Mouse (Mus musculus): ENCODE data around the gene Arfgef2.

Arfgef2 gene

DNA sequence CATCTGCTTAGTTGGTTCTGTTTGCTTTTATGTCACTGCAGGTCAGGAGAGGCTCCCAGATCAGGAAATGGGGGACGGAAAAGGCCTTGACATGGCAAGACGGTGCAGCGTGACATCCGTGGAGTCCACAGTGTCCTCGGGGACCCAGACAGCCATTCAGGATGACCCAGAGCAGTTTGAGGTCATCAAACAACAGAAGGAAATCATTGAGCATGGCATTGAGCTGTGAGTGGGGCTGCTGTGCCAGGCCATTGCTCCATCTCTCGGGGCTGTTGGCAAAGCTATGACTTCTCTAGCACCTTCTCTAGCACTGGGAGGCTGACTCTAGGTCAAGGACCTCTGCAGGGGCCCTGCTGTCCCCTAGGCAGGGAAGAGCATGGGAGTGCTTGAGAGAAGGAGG lies 51.0 kb downstream of the Arfgef2 start:
- DNase-seq (ENCODE audit: low read depth, low spot score), result no peak

DNA sequence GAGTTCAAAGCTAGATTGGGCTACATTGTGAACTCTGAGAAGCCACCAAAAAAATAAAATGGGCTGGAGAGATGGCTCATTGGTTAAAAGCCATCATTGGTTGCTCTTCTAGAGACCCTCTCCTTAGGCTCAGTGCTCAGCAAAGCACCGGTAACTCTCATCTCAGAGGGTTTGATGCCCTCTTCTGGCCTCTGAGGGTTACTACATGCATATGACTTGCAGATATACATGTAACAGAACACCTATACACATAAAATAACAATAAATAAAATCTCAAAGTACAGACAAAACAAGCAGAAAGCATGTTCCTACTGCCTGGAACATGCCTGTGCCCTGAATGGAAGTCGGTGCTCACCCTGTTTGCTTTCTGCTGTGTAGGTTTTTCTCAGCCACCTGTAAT lies 51.7 kb downstream of the Arfgef2 start:
- peak; percentile 78 for DNase-seq (ENCODE audit: low read depth, low spot score)

DNA sequence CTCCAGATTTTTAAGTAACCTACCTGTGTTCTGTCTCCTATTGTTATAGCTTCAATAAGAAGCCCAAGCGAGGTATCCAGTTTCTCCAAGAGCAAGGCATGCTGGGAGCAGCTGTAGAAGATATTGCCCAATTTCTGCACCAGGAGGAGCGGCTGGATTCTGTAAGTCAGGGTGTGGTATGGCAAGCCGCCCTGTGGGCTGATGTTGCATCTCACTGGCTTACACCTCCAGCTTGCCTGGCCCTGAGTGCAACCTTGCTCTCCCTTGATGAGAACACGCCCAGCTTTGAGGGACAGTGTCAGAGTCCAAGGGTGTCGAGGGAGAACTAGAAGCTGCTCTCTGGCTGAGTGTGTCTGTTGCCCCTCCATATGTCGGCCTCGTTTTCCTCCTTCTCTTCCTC lies 53.8 kb downstream of the Arfgef2 start:
- no peak for DNase-seq (ENCODE audit: low read depth, low spot score)

DNA sequence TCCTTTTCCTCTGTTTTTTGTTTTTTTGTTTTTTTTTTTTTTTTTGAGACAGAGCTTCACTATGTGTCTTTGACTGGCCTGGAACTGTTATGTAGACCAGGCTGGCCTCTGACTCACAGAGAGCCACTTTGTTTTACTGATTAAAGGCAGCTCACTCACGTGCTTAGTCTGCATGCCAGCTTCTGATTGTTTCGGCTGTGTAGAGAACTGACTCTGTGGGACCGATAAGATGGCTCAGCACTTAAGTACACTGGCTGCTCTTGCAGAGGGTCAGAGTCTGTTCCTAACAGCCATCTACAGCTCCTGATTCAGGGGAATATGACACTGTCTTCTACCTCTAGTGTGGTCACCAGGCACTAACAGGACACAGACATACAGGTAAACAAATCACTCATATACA lies 57.1 kb downstream of the Arfgef2 start:
- DNase-seq (ENCODE audit: low read depth, low spot score), result no peak

DNA sequence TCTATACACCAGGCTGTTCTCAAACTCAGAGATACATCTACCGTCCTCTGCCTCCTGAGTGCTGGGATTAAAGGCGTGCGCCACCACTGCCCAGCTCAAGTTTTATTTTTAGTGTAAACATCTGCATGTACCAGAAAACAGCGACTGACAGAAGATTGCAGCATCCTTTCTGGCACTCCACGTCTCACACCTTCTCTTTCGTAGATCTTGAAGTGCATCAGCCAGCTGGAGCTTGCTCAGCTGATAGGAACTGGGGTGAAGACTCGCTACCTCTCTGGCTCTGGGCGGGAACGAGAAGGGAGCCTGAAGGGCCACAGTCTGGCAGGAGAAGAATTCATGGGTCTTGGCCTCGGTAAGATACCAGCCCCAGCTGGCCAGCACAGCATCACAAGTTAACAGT lies 60.1 kb downstream of the Arfgef2 start:
- DNase-seq (ENCODE audit: low read depth, low spot score), result no peak

DNA sequence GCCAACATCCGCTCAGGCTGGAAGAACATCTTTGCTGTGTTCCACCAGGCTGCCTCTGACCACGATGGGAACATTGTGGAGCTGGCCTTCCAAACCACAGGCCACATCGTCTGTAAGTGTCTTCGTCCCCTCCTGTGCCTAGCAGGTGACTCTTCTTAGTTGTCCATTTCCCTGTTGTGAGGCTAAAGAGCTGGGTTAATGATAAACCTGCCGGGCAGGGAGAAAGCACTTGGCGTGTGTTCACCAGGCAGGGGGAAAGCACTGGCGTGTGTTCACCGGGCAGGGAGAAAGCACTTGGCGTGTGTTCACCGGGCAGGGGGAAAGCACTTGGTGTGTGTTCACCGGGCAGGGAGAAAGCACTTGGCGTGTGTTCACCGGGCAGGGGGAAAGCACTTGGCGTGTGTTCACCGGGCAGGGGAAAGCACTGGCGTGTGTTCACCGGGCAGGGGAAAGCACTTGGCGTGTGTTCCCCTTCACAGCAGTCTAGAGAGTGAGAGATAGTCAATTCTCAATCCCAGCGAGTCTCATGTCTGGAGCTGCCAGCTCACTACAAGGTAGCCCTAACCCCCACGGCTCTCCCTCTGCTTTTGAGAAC lies 65.0 kb downstream of the Arfgef2 start:
- no peak for DNase-seq (ENCODE audit: low read depth, low spot score)

DNA sequence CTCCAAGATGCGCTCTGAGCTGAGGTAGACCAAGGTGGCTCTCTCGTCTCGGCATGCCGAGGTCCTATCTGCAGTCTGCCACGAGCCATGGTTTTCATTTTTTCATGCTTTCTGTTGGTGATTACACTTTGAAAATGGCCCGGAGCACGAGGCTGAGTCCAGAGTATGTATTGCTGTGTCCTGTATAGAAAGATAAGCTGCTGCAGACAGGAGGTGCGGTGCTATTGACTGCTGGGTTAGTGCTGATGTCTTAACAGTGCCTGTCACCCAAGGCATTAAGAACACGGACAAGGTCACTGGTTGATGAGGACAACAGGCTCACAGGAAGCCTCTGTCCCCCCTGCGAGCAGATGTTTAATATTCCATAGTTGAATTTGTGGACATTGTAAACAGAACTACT lies 65.5 kb downstream of the Arfgef2 start:
- no peak for DNase-seq (ENCODE audit: low read depth, low spot score)

DNA sequence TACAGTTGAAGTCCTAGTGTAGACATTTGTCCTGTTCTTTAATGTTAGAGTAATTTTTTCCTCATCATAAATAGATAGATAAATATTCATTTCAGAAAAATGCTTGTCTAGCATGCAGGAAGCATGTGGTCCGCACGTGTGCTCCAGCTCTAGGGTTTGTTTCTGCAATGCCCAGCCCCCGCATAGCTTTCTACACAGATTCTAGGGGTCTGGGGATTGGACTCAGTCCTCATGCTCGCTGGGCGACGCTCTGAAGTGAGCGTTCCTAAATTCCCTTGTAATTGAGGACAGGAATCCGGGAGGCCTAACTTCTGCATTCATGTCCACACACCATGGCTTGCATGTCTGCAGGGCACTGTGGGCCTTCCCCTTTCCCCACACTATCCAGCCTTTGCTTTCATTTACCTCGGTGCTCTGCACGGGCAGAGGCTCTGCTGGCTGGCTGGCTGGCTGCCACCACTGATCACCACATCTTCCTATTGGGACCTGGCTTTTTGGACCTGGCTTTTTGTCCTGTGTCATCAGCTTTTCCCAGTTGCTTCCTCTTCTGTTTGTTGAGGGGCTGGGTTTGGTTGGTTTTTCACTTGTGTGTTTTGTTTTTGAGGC lies 69.4 kb downstream of the Arfgef2 start:
- no peak for DNase-seq (ENCODE audit: low read depth, low spot score)

DNA sequence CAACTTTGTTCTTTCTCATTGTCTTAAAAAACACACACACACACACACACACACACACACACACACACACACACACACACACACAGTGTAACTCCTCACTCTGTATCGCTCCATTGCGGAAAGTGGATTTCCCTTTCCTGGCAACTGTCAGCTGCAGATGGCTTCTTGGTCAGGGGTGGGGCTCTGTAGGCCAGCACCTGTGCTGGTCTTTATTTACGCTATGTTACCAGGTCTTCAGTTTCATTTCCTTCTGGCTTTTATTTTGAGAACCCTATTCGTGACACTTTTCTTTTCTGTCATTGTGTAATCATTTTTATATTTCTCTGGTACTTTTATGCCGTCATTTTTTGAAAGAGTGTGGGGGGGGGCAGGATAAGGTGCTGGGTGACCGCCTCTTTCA lies 70.2 kb downstream of the Arfgef2 start:
- DNase-seq (ENCODE audit: low read depth, low spot score), result no peak

DNA sequence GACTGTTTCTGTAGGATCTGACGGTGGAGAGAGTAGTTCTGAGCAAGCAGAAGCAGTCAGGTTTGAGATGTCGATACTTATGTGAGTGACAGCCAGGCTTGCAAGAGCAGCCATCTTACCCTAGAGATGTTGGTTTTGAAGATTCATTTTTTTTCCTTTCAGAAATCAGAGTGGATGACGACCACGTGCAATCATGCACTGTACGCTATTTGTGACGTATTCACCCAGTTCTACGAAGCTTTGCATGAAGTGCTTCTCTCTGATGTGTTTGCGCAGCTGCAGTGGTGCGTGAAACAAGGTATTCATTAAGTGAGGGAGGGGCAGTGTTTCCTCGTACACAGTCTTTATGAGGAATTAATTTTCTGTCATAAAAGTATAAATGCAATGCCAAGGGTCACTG lies 70.9 kb downstream of the Arfgef2 start:
- DNase-seq (ENCODE audit: low read depth, low spot score), result no peak

DNA sequence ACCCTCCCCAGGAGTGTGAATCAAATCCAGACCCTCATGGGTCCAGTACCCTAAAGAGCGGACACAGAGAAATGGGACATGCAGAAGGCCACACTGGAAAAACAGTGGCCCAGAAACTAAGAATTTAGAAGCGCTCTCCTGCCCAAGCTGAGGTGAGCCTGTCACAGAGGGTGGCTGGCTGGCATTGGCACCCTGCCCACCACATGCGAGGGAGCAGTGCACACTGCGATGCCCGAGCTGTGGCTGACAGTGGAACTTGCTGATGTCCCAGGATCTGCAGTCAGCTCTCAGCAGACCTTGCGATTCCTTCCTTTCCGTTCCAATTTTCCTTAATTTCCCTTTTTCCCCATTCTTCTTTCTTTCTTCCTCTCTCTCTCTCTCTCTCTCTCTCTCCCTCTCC lies 79.7 kb downstream of the Arfgef2 start:
- no peak for DNase-seq (ENCODE audit: low read depth, low spot score)

DNA sequence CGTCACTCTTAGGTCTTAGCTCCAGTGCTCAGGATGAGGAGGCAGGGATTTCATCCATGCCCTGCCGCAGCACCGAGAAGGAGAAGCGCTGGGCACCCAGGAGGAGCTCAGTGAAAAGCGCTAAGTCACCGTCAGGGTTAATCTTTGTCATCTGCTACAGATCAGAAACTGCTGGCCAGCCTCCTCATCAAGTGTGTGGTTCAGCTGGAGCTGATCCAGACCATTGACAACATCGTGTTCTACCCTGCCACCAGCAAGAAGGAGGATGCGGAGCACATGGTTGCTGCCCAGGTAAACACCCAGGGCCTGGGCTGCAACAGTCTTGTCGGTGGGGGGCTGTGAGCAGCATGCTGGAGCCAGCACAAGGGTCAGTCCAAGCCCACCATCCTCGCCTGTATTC lies 80.2 kb downstream of the Arfgef2 start:
- no peak for DNase-seq (ENCODE audit: low read depth, low spot score)

DNA sequence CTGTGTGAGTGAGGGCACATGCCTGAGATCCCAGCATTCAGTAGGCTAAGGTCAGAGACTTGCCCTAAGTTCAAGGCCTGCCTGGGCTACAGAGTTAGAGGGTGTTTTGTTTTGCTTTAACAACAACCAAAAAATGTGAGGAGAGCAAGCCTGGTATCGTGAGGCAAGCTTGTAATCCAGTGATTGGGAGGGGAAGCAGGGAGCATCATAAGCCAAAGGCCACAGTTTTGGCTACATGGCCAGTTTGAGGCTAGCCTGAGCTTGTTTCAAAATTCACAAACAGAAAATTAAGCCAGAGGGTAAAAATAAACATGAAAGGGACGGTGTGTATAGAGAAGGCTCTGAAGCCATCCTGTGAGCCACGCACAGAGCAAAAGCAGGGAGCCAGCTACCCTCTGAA lies 80.8 kb downstream of the Arfgef2 start:
- DNase-seq (ENCODE audit: low read depth, low spot score), result no peak

DNA sequence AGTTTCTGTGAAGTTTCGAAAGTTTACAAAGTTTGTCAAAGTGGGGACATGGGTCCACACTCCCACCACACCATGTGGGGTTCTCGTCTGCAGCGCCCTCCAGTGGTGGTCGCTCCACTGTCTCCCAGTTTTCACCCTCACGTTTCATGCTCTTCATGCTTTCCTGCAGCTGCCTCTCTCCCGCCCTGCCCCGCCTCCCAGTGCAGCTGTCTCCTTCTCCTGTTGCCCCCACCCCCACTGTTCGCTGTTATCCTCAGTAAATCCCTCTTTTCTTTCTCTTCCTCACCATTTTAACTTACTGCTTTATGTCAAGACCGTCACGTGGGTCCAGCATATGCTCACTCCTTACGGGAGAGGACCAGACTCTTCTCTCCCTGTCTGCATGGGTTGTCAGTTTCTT lies 82.4 kb downstream of the Arfgef2 start:
- peak; percentile 62 for DNase-seq (ENCODE audit: low read depth, low spot score)

DNA sequence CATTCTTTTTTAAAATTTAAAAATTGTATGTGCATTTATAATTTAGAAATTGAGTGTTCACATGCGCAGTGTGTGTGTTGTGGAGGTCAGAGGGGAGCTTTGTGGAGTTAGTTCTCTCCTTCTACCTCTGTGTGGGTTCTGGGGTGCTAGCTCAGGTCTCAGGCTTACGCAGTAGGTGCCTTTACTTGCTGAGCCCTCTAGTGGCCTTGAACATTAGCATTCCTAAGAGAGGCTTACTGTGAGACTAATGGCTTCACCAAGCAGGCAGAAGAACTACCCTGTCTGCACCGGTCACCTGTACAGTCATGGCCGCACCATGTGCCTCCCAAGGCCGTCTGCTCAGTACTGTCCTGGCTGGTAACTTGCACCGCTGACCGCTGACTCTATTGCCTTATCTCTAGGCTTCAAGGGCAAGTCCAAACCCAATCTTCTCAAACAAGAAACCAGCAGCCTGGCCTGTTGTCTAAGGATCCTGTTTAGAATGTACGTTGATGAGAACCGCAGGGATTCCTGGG lies 86.0 kb downstream of the Arfgef2 start:
- DNase-seq (ENCODE audit: low read depth, low spot score), result peak; percentile 83

DNA sequence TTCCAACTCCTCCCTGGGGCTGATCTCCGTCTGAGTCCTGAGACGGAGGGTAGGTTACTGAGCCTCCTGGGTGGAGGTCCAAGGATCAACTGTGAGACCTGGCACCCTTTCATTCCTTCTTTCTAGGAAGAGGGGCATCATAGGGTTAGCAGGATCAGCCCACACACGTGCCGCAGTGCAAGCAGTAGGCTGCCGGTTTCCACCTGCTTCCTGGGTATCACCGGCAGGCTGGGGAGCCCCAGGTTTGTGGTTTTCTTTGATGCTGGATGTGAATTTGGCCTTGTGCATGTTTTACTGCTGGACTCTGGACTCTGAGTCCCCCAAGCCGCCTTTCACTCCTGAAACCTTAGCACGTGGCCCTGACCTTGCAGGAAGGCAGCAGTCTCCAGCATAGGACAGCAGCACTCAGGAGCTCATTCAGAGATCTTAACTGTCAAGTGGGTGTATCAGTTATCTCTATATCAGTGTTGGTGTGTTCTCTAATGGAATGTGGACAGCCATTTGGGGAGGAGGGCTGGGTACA lies 86.8 kb downstream of the Arfgef2 start:
- DNase-seq (ENCODE audit: low read depth, low spot score), result no peak

DNA sequence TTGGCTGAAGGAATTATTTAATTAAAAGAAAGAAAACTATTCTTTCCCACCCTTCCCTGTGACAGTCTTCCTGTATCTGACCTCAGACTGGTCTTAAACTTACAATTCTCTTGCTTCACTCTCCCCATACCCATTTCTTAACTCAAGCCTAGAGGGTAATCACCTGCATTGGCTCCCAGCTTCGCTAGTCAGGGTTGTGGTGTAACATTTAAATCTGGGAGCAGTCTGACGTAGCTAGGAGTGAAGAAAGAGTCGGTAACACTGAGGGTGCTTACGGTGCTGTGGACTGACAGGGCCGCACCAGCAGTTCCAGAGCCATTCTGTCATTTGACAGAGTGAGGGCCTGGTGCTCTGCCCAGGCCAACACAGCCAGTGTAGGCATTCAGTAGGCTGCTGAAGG lies 87.6 kb downstream of the Arfgef2 start:
- no peak for DNase-seq (ENCODE audit: low read depth, low spot score)

DNA sequence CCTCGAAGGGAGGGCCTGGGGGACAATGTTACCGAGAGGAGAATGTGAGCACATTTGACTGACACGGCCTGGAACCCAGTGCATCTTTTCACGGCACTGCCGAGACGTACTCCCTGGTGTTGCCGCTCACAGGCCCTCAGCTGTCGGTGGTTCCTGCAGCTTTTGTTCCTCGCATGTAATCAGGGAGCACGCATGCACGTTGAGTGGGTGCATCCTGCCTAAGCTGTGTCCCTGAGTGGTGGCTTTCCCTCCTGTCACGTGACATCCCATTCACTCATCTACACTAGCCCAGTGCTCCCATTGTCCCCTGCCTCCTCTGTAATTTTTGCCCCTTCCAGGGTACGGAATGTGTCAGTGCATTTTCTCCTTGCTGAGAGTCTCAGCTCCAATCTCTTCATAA lies 91.0 kb downstream of the Arfgef2 start:
- DNase-seq (ENCODE audit: low read depth, low spot score), result no peak

DNA sequence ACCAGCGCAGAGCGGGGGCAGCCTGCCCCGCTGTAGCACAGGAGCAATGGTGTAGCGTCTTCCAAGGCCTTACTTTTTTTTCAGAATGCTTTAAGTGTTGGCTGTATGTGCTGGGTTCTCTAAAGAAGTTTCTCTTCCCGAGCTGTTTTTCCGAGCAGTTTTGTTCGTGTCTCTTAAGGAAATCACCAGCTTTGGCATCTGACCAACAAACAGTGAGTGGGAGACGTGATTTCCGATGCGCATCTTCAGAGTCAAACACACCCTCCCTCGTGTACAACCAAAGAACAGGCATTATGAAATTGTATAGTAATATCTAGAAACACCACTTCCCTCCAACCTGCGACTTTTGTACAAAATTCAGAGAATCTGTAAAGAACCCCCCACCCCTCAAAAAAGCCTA lies 91.6 kb downstream of the Arfgef2 start:
- no peak for DNase-seq (ENCODE audit: low read depth, low spot score)

DNA sequence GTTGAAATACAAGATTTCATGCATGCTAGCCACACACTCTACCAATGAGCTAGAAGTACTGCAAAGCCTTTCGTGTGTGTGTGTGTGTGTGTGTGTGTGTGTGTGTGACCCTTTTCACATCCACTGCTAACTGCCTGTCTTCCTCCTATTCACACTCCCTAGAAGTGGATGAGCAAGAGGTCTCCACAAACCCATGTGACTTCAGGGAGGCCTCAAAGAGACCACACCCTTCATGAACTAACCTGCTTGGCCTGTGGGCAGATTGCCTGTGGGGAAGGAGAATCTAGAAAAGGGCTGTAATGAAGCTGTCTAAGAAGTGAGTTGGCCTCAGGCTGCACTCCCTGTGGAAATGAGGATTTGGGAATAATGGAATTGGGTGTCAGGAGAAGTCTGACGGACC lies 93.8 kb downstream of the Arfgef2 start:
- DNase-seq (ENCODE audit: low read depth, low spot score), result no peak

DNA sequence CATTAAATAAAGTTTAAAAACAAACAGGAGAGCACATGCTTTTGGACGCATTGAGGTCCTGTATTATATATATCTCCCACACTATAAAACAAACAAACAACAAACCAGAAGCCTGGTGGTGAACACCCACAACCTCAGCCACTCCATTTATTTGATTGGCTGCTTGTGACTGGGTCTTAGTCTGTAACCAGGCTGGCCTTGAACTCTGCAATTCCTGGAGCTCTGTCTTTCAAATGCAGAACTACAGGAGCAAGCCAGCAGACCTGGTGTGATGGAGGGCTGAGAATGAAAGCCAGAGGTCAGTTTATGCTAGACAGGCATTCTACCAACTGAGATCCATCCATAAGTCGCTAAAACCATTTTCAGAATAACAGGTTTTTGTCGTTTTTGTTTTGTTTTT lies 94.4 kb downstream of the Arfgef2 start:
- peak; percentile 56 for DNase-seq (ENCODE audit: low read depth, low spot score)

DNA sequence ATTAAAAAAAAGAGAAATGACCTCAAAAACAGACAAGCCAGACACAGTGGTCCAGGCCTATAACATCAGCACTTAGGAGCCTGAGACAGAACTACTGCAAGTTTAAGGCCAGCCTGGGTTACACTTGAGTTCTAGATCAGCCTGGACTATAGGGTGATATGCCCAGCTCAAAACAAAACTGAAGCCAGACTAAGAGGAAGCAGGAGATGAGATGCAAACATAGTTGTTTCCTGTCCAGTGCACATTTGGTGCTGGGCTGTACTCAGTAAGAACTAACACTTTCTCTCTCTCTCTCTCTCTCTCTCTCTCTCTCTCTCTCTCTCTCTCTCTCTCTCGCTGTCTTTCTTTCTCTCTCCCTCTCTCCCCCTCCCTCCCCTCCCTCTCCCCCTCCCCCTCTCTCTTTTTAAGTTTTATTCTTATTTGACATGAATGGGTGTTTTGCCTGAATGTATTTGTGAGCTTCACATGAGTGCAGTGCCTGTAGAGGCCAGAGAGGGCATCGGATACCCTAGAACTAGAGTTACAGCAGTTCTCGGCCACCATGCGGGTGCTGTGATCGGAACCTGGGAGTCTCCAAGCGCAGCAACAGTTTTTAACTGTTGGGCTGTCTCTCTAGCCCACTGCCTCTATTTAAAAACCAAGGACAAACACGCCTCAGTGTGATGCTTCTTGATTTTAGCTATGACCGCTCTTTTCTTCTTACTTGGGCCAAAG lies 95.6 kb downstream of the Arfgef2 start:
- peak; percentile 60 for DNase-seq (ENCODE audit: low read depth, low spot score)

DNA sequence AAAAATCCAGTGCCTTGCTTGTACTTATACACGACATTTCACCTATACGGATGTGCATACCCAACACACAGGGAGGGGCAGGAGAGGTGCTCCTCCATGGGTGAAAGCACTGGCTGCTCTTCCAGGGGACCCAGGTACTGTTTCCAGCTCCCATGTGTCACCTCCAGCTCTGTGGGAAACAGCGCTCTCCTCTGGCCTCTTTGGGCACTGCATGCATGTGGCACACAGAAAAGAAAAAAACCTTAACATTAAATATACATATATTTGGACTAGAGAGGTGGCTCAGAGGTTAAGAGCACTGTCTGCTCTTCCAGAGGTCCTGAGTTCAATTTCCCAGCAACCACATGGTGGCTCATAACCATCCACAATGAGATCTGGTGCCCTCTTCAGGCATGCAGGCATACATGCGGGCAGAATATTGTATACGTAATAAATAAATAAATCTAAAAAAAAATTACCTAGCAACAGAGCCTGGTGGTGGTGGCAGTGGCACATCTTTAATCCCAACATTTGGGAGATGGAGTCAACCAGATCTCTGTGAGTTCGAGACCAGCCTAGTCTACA lies 98.4 kb downstream of the Arfgef2 start:
- peak; percentile 69 for DNase-seq (ENCODE audit: low read depth, low spot score)

Data from R1 (cell line).